Comparison of ENCODE assay signal across 11 mouse cellular contexts in the genomic region with DNA sequence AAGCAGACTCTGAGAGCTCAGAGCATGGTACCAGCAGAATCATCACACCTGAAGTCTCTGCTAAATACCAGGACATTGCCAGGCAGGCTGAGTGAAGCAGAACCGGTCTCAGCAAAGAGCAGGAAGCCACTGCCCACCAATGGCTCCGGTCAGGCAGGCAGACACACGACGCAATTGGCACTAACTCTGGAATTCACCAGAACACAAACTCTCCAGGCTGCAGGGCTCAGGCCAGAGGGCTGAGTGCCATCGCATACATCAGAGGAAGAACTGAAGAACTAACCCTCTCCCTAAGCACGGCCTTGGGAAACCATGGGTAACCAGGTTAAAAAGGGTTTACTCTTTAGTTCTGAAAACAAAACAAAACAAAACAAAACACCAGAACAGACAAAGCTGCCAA.
A peak's percentile ranks its signal among the peaks of the same experiment; 100 is the strongest.
DNase-seq lines count a peak whose midpoint lies in the region; ATAC-seq and TF ChIP-seq lines count a peak whose summit lies in the region.
"Had no signal": no experiment of that assay in that cellular context is flagged by ENCODE, and none has a peak within 500 bp of the region (broad histone marks: within the 10 kb centered on the region; RNA-seq: fewer than 3 reads in every experiment).

No protein-coding gene starts in this region.

- no peak overlapping the region for H3K9ac ChIP-seq in embryonic facial prominence, embryonic 15.5 days
- no peak overlapping the region for H3K9ac ChIP-seq in liver, postnatal 0 days (replicated peaks)
- no peak overlapping the region for H3K9ac ChIP-seq in hindbrain, embryonic 11.5 days (ENCODE audit: low read depth, low read length)
- H3K9ac ChIP-seq: intestine, embryonic 15.5 days; midbrain, embryonic 12.5 days had no signal

- peak; percentile 39 for DNase-seq in gastrocnemius, adult 2 months
- no peak for DNase-seq in gastrocnemius, postnatal 36 days
- no peak for DNase-seq in left cerebral cortex, adult 2 months (ENCODE audit: extremely low spot score in 1 of 2, low spot score in 2 of 2)
- no peak for DNase-seq in left cerebral cortex, adult 9 months (ENCODE audit: low spot score in 2 of 2)
- DNase-seq in cerebellum, adult 18-20 months = peak; percentile 64
- DNase-seq in liver, postnatal 0 days = no peak
- DNase-seq in hindbrain, embryonic 11.5 days (ENCODE audit: low spot score) = no peak
- DNase-seq: thymus, adult 2 months had no signal

- H3K4me2 ChIP-seq in embryonic facial prominence, embryonic 15.5 days (replicated peaks) = no peak overlapping the region; the same call in 1 of the 2 replicates
- H3K4me2 ChIP-seq in liver, postnatal 0 days (ENCODE audit: low read depth, low read length) = no peak overlapping the region
- H3K4me2 ChIP-seq in hindbrain, embryonic 11.5 days (replicated peaks; ENCODE audit: low read depth, low read length) = no peak overlapping the region
- H3K4me2 ChIP-seq: intestine, embryonic 15.5 days; midbrain, embryonic 12.5 days had no signal

- no peak for TF ChIP-seq EP300 in liver, postnatal 0 days (IDR thresholded peaks at IDR 0.05; ENCODE audit: low read depth)

- H3K9me3 ChIP-seq in embryonic facial prominence, embryonic 15.5 days (replicated peaks) = no peaks in the 10 kb centered on the region
- H3K9me3 ChIP-seq in liver, postnatal 0 days (ENCODE audit: low read length) = no peaks in the 10 kb centered on the region
- no peaks in the 10 kb centered on the region for H3K9me3 ChIP-seq in hindbrain, embryonic 11.5 days (ENCODE audit: control insufficient read depth, low read length)
- H3K9me3 ChIP-seq: intestine, embryonic 15.5 days; midbrain, embryonic 12.5 days had no signal

- H3K27me3 ChIP-seq in embryonic facial prominence, embryonic 15.5 days = no peaks in the 10 kb centered on the region
- H3K27me3 ChIP-seq in liver, postnatal 0 days (ENCODE audit: insufficient read depth, low read length) = no peaks in the 10 kb centered on the region
- no peaks in the 10 kb centered on the region for H3K27me3 ChIP-seq in hindbrain, embryonic 11.5 days (ENCODE audit: control insufficient read depth, insufficient read depth, low read length)
- H3K27me3 ChIP-seq: intestine, embryonic 15.5 days; midbrain, embryonic 12.5 days had no signal

- ATAC-seq in embryonic facial prominence, embryonic 15.5 days (ENCODE audit: insufficient number of reproducible peaks, low FRiP score, low TSS enrichment, low read depth) = no peak
- ATAC-seq in liver, postnatal 0 days = no peak
- ATAC-seq in hindbrain, embryonic 11.5 days (ENCODE audit: low FRiP score) = no peak
- ATAC-seq: intestine, embryonic 15.5 days had no signal

- peak overlapping the region; percentile 13; the same call in 1 of the 2 replicates for H3K4me3 ChIP-seq in gastrocnemius, adult 2 months
- no peak overlapping the region for H3K4me3 ChIP-seq in left cerebral cortex, adult 2 months
- no peak overlapping the region for H3K4me3 ChIP-seq in embryonic facial prominence, embryonic 15.5 days (replicated peaks)
- H3K4me3 ChIP-seq in liver, postnatal 0 days (ENCODE audit: low read depth, low read length) = no peak overlapping the region
- H3K4me3 ChIP-seq in hindbrain, embryonic 11.5 days (ENCODE audit: low read depth, low read length) = no peak overlapping the region
- H3K4me3 ChIP-seq: intestine, embryonic 15.5 days; midbrain, embryonic 12.5 days had no signal

- whole genome bisulfite sequencing in embryonic facial prominence, embryonic 15.5 days = 54% methylated on average over 6 of the region's 6 CpGs
- WGBS in liver, postnatal 0 days (ENCODE audit: insufficient replicate concordance) = 77% methylated on average over 6 of the region's 6 CpGs
- WGBS in hindbrain, embryonic 11.5 days = 85% methylated on average over 6 of the region's 6 CpGs

- peaks cover 26% of the 10 kb centered on the region for H3K4me1 ChIP-seq in embryonic facial prominence, embryonic 15.5 days
- H3K4me1 ChIP-seq in liver, postnatal 0 days (ENCODE audit: insufficient read depth) = 0 out of 2 replicates have a peak, but pooled peaks cover 5% of the 10 kb centered on the region
- no peaks in the 10 kb centered on the region for H3K4me1 ChIP-seq in hindbrain, embryonic 11.5 days (replicated peaks; ENCODE audit: control insufficient read depth, insufficient read depth, low read length)
- H3K4me1 ChIP-seq: intestine, embryonic 15.5 days; midbrain, embryonic 12.5 days had no signal

- H3K36me3 ChIP-seq in embryonic facial prominence, embryonic 15.5 days = no peaks in the 10 kb centered on the region; the same call in 1 of the 2 replicates
- H3K36me3 ChIP-seq in liver, postnatal 0 days (replicated peaks; ENCODE audit: insufficient read depth, low read length) = no peaks in the 10 kb centered on the region
- H3K36me3 ChIP-seq in hindbrain, embryonic 11.5 days (ENCODE audit: control insufficient read depth, insufficient read depth, low read length) = no peaks in the 10 kb centered on the region
- H3K36me3 ChIP-seq: intestine, embryonic 15.5 days had no signal

- peak overlapping the region; percentile 50 for H3K27ac ChIP-seq in gastrocnemius, adult 2 months
- peak overlapping the region; percentile 16; the same call in 1 of the 2 replicates for H3K27ac ChIP-seq in left cerebral cortex, adult 2 months
- H3K27ac ChIP-seq in embryonic facial prominence, embryonic 15.5 days (replicated peaks) = peak overlapping the region; percentile 78
- H3K27ac ChIP-seq in liver, postnatal 0 days (ENCODE audit: low read depth) = no peak overlapping the region
- H3K27ac ChIP-seq in hindbrain, embryonic 11.5 days (ENCODE audit: low read depth, low read length) = no peak overlapping the region
- H3K27ac ChIP-seq: intestine, embryonic 15.5 days; midbrain, embryonic 12.5 days had no signal

- intact Hi-C loops in gastrocnemius, adult 2 months (cut with DNase I) = no loop called here
- intact Hi-C loops in gastrocnemius, postnatal 36 days (cut with DNase I) = no loop called here
- intact Hi-C loops in left cerebral cortex, adult 2 months (cut with DNase I) = no loop called here

- TF ChIP-seq CTCF in gastrocnemius, adult 2 months (IDR thresholded peaks at IDR 0.05) = no peak
- no peak for TF ChIP-seq CTCF in left cerebral cortex, adult 2 months (IDR thresholded peaks at IDR 0.05)
- TF ChIP-seq CTCF in liver, postnatal 0 days (IDR thresholded peaks at IDR 0.05; ENCODE audit: low read depth) = no peak

Comparison
In these comparisons a context has a peak if more than half of its experiments do, and no peak if none do; other contexts are left out.
1. DNase-seq: peak in gastrocnemius, adult 2 months (single experiment) and cerebellum, adult 18-20 months (2 of 2); none in gastrocnemius, postnatal 36 days (0 of 2), left cerebral cortex, adult 2 months (0 of 2), left cerebral cortex, adult 9 months (0 of 2), liver, postnatal 0 days (single experiment) and hindbrain, embryonic 11.5 days (single experiment).
2. H3K27ac ChIP-seq: peak in gastrocnemius, adult 2 months (single experiment), left cerebral cortex, adult 2 months (single experiment) and embryonic facial prominence, embryonic 15.5 days (single experiment); none in liver, postnatal 0 days (single experiment) and hindbrain, embryonic 11.5 days (single experiment).